Mouse (Mus musculus): ENCODE data around the gene Naa35. TPM values are rescaled to one million over a fixed set of nuclear protein-coding genes. Genes with fewer than 3 reads are reported as not detected.

The Naa35 gene
- polyA plus RNA-seq, 2 experiments, result 12.6 to 27.1 TPM

GRCm38 (mm10) chr13:59552751-59553150 is 32.3 kb upstream of the Naa35 start:
- TF ChIP-seq CTCF (IDR thresholded peaks at IDR 0.05; ENCODE audit: low read depth) (no peak), EP300 (IDR thresholded peaks at IDR 0.05; ENCODE audit: low read depth) (no peak)
- Histone ChIP-seq H3K27ac (no peak overlapping the region), H3K36me3 (replicated peaks; ENCODE audit: control insufficient read depth, insufficient read depth, low read depth) (no peaks in the 10 kb centered on the region), H3K4me1 (replicated peaks; ENCODE audit: control insufficient read depth in 2 of 2, insufficient read depth in 2 of 2, low read length in 1 of 2) (peaks cover 23 to 36% of the 10 kb centered on the region in 2 experiments), H3K4me2 (ENCODE audit: low read depth) (no peak overlapping the region), H3K9ac (replicated peaks) (no peak overlapping the region), H3K9me3 (ENCODE audit: control insufficient read depth, low read length) (no peaks in the 10 kb centered on the region), H3K27me3 (ENCODE audit: control insufficient read depth, insufficient read depth, low read length) (no peaks in the 10 kb centered on the region), H3K4me3 (ENCODE audit: insufficient read depth in 1 of 2, low read depth in 2 of 2, low read length in 2 of 2) (no peak overlapping the region)
- DNase-seq (ENCODE audit: low read depth in 3 of 3, low spot score in 3 of 3) (no peak), ATAC-seq (ENCODE audit: insufficient read depth) (no peak)
- WGBS (ENCODE audit: insufficient replicate concordance), result 63% methylated on average over 2 of the region's 2 CpGs

- Histone ChIP-seq H3K9ac (replicated peaks) (no peak overlapping the region), H3K9me3 (ENCODE audit: control insufficient read depth, low read length) (no peaks in the 10 kb centered on the region), H3K4me1 (replicated peaks; ENCODE audit: control insufficient read depth in 2 of 2, insufficient read depth in 2 of 2, low read length in 1 of 2) (peaks cover 15 to 26% of the 10 kb centered on the region in 2 experiments), H3K27ac (no peak overlapping the region), H3K27me3 (ENCODE audit: control insufficient read depth, insufficient read depth, low read length) (no peaks in the 10 kb centered on the region), H3K4me2 (ENCODE audit: low read depth) (peak overlapping the region; percentile 91), H3K4me3 (ENCODE audit: insufficient read depth in 1 of 2, low read depth in 2 of 2, low read length in 2 of 2) (no peak overlapping the region), H3K36me3 (replicated peaks; ENCODE audit: control insufficient read depth, insufficient read depth, low read depth) (no peaks in the 10 kb centered on the region)
- DNase-seq (ENCODE audit: low read depth in 3 of 3, low spot score in 3 of 3) (no peak), ATAC-seq (ENCODE audit: insufficient read depth) (no peak)
- WGBS (ENCODE audit: insufficient replicate concordance), result 69% methylated on average over 17 of the region's 17 CpGs
- no peak for TF ChIP-seq CTCF (IDR thresholded peaks at IDR 0.05; ENCODE audit: low read depth)
- TF ChIP-seq EP300 (IDR thresholded peaks at IDR 0.05; ENCODE audit: low read depth), result no peak
Observed at GRCm38 (mm10) chr13:59554772-59555505, 30.1 kb upstream of the Naa35 start.

- Histone ChIP-seq H3K4me1 (replicated peaks; ENCODE audit: control insufficient read depth in 2 of 2, insufficient read depth in 2 of 2, low read length in 1 of 2) (peaks cover 14 to 21% of the 10 kb centered on the region in 2 experiments), H3K9ac (replicated peaks) (no peak overlapping the region)
- 77% methylated on average over 8 of the region's 8 CpGs for WGBS (ENCODE audit: insufficient replicate concordance)
Observed at GRCm38 (mm10) chr13:59555613-59556192, 29.4 kb upstream of the Naa35 start.

GRCm38 (mm10) chr13:59556670-59557069 is 28.4 kb upstream of the Naa35 start:
- Histone ChIP-seq H3K9ac (replicated peaks) (peak overlapping the region; percentile 76), H3K27me3 (ENCODE audit: control insufficient read depth, insufficient read depth, low read length) (no peaks in the 10 kb centered on the region), H3K27ac (peak overlapping the region; percentile 71), H3K4me1 (replicated peaks; ENCODE audit: control insufficient read depth in 2 of 2, insufficient read depth in 2 of 2, low read length in 1 of 2) (peaks cover 14 to 21% of the 10 kb centered on the region in 2 experiments), H3K4me3 (ENCODE audit: insufficient read depth in 1 of 2, low read depth in 2 of 2, low read length in 2 of 2) (peak overlapping the region; percentile 73), H3K4me2 (ENCODE audit: low read depth) (peak overlapping the region; percentile 91), H3K36me3 (replicated peaks; ENCODE audit: control insufficient read depth, insufficient read depth, low read depth) (no peaks in the 10 kb centered on the region), H3K9me3 (ENCODE audit: control insufficient read depth, low read length) (no peaks in the 10 kb centered on the region)
- DNase-seq (ENCODE audit: low read depth in 3 of 3, low spot score in 3 of 3) (peak; percentile 41 to 56 (median 52)), ATAC-seq (ENCODE audit: insufficient read depth) (peak; percentile 89)
- under 1% methylated on average over 45 of the region's 45 CpGs for WGBS (ENCODE audit: insufficient replicate concordance)
- TF ChIP-seq CTCF (IDR thresholded peaks at IDR 0.05; ENCODE audit: low read depth) (no peak), EP300 (IDR thresholded peaks at IDR 0.05; ENCODE audit: low read depth) (no peak)

More at GRCm38 (mm10) chr13:59555613-59556192, 29.4 kb upstream of the Naa35 start:
- Histone ChIP-seq H3K9me3 (ENCODE audit: control insufficient read depth, low read length) (no peaks in the 10 kb centered on the region), H3K27ac (no peak overlapping the region), H3K36me3 (replicated peaks; ENCODE audit: control insufficient read depth, insufficient read depth, low read depth) (no peaks in the 10 kb centered on the region), H3K4me2 (ENCODE audit: low read depth) (peak overlapping the region; percentile 91), H3K27me3 (ENCODE audit: control insufficient read depth, insufficient read depth, low read length) (no peaks in the 10 kb centered on the region), H3K4me3 (ENCODE audit: insufficient read depth in 1 of 2, low read depth in 2 of 2, low read length in 2 of 2) (peak overlapping the region in 1 of 2 experiments; percentile 73; a peak in 1 of 4 replicates)
- TF ChIP-seq CTCF (IDR thresholded peaks at IDR 0.05; ENCODE audit: low read depth), result no peak
- no peak for TF ChIP-seq EP300 (IDR thresholded peaks at IDR 0.05; ENCODE audit: low read depth)
- ATAC-seq (ENCODE audit: insufficient read depth) (no peak), DNase-seq (ENCODE audit: low read depth in 3 of 3, low spot score in 3 of 3) (no peak)
